12 mouse cellular contexts compared by ENCODE assay signal in genomic region chr2:77343736-77344440, GRCm38 (mm10).
DNase-seq lines count a peak whose midpoint lies in the region; ATAC-seq and TF ChIP-seq lines count a peak whose summit lies in the region.
"Had no signal": no experiment of that assay in that cellular context is flagged by ENCODE, and none has a peak within 500 bp of the region (broad histone marks: within the 10 kb centered on the region; RNA-seq: fewer than 3 reads in every experiment).

No protein-coding gene starts in this region.

- H3K4me1 ChIP-seq in hindbrain, postnatal 0 days (ENCODE audit: insufficient read depth, low read length), result no peaks in the 10 kb centered on the region
- H3K4me1 ChIP-seq in hindbrain, embryonic 16.5 days (ENCODE audit: control insufficient read depth, insufficient read depth, low read depth, low read length), result no peaks in the 10 kb centered on the region
- H3K4me1 ChIP-seq in midbrain, embryonic 13.5 days (replicated peaks), result no peaks in the 10 kb centered on the region; the same call in 1 of the 2 replicates
- H3K4me1 ChIP-seq in midbrain, embryonic 14.5 days (ENCODE audit: control insufficient read depth, insufficient read depth, low read length), result no peaks in the 10 kb centered on the region
- no peaks in the 10 kb centered on the region for H3K4me1 ChIP-seq in hindbrain, embryonic 10.5 days (replicated peaks)
- H3K4me1 ChIP-seq: forebrain, embryonic 13.5 days; heart, embryonic 12.5 days; liver, embryonic 15.5 days had no signal

- DNase-seq in hindbrain, postnatal 0 days (ENCODE audit: low spot score), result no peak
- DNase-seq in midbrain, embryonic 14.5 days, result no peak
- peak; percentile 79 for DNase-seq in ZHBTc4 (ENCODE audit: low read depth, low spot score)
- peak; percentile 52 for DNase-seq in testis, postnatal 10 days (ENCODE audit: low spot score)
- no peak for DNase-seq in hindbrain, embryonic 10.5 days (ENCODE audit: low spot score)
- DNase-seq: cerebellum, adult 18-20 months had no signal

- peak; percentile 54 for TF ChIP-seq CTCF in hindbrain, postnatal 0 days (IDR thresholded peaks at IDR 0.05; ENCODE audit: low read depth)

- 0 out of 2 replicates have a peak, but pooled peaks have one; percentile 11 for ATAC-seq in hindbrain, postnatal 0 days
- no peak for ATAC-seq in hindbrain, embryonic 16.5 days
- peak; percentile 22; the same call in 1 of the 2 replicates for ATAC-seq in midbrain, embryonic 13.5 days
- no peak for ATAC-seq in midbrain, embryonic 14.5 days (ENCODE audit: low FRiP score, low TSS enrichment)
- no peak for ATAC-seq in erythroblast, adult 5-6 weeks (replicated peaks; ENCODE audit: low FRiP score, poor library complexity, severe bottlenecking)
- ATAC-seq: forebrain, embryonic 13.5 days had no signal

- WGBS in hindbrain, postnatal 0 days, result 94% methylated on average over 16 of the region's 16 CpGs
- 90% methylated on average over 15 of the region's 16 CpGs for WGBS in hindbrain, embryonic 16.5 days
- 93% methylated on average over 16 of the region's 16 CpGs for WGBS in midbrain, embryonic 13.5 days
- WGBS in midbrain, embryonic 14.5 days, result 91% methylated on average over 16 of the region's 16 CpGs
- 92% methylated on average over 16 of the region's 16 CpGs for WGBS in hindbrain, embryonic 10.5 days

- no peaks in the 10 kb centered on the region for H3K27me3 ChIP-seq in hindbrain, postnatal 0 days (ENCODE audit: insufficient read depth, low read length)
- H3K27me3 ChIP-seq in hindbrain, embryonic 16.5 days (replicated peaks; ENCODE audit: control insufficient read depth, insufficient read depth, low read length), result no peaks in the 10 kb centered on the region
- H3K27me3 ChIP-seq in midbrain, embryonic 13.5 days, result no peaks in the 10 kb centered on the region
- H3K27me3 ChIP-seq in midbrain, embryonic 14.5 days (ENCODE audit: control insufficient read depth, insufficient read depth, low read length), result no peaks in the 10 kb centered on the region
- H3K27me3 ChIP-seq in hindbrain, embryonic 10.5 days (ENCODE audit: insufficient read depth, poor library complexity, severe bottlenecking), result no peaks in the 10 kb centered on the region
- H3K27me3 ChIP-seq: forebrain, embryonic 13.5 days; heart, embryonic 12.5 days; liver, embryonic 15.5 days had no signal

- H3K4me2 ChIP-seq in hindbrain, postnatal 0 days (ENCODE audit: low read depth, low read length), result no peak overlapping the region
- H3K4me2 ChIP-seq in hindbrain, embryonic 16.5 days (ENCODE audit: low read length), result no peak overlapping the region
- no peak overlapping the region for H3K4me2 ChIP-seq in midbrain, embryonic 13.5 days (replicated peaks)
- no peak overlapping the region for H3K4me2 ChIP-seq in midbrain, embryonic 14.5 days (ENCODE audit: low read length)
- H3K4me2 ChIP-seq: forebrain, embryonic 13.5 days; heart, embryonic 12.5 days; liver, embryonic 15.5 days had no signal

- no peak overlapping the region for H3K27ac ChIP-seq in hindbrain, postnatal 0 days
- H3K27ac ChIP-seq in hindbrain, embryonic 16.5 days (ENCODE audit: low read depth, low read length), result no peak overlapping the region
- H3K27ac ChIP-seq in midbrain, embryonic 13.5 days, result no peak overlapping the region
- H3K27ac ChIP-seq in midbrain, embryonic 14.5 days (replicated peaks; ENCODE audit: low read depth, low read length), result no peak overlapping the region
- H3K27ac ChIP-seq in hindbrain, embryonic 10.5 days, result no peak overlapping the region
- H3K27ac ChIP-seq: forebrain, embryonic 13.5 days; liver, embryonic 15.5 days had no signal

- H3K36me3 ChIP-seq in hindbrain, postnatal 0 days (ENCODE audit: insufficient read depth, low read length), result no peaks in the 10 kb centered on the region
- no peaks in the 10 kb centered on the region for H3K36me3 ChIP-seq in hindbrain, embryonic 16.5 days (ENCODE audit: control insufficient read depth, insufficient read depth, low read length)
- no peaks in the 10 kb centered on the region for H3K36me3 ChIP-seq in midbrain, embryonic 13.5 days
- H3K36me3 ChIP-seq in midbrain, embryonic 14.5 days (ENCODE audit: control insufficient read depth, insufficient read depth, low read length), result no peaks in the 10 kb centered on the region
- H3K36me3 ChIP-seq in hindbrain, embryonic 10.5 days, result no peaks in the 10 kb centered on the region
- H3K36me3 ChIP-seq: heart, embryonic 12.5 days; liver, embryonic 15.5 days had no signal

- no peaks in the 10 kb centered on the region for H3K9me3 ChIP-seq in hindbrain, postnatal 0 days (ENCODE audit: low read length)
- no peaks in the 10 kb centered on the region for H3K9me3 ChIP-seq in hindbrain, embryonic 16.5 days (ENCODE audit: control insufficient read depth, low read length)
- H3K9me3 ChIP-seq in midbrain, embryonic 13.5 days, result no peaks in the 10 kb centered on the region
- H3K9me3 ChIP-seq in midbrain, embryonic 14.5 days (ENCODE audit: control insufficient read depth, low read length), result no peaks in the 10 kb centered on the region
- peaks cover 3% of the 10 kb centered on the region; the same call in 1 of the 2 replicates for H3K9me3 ChIP-seq in hindbrain, embryonic 10.5 days
- H3K9me3 ChIP-seq: forebrain, embryonic 13.5 days; liver, embryonic 15.5 days had no signal

- H3K4me3 ChIP-seq in hindbrain, postnatal 0 days (ENCODE audit: low read length), result no peak overlapping the region
- no peak overlapping the region for H3K4me3 ChIP-seq in hindbrain, embryonic 16.5 days (ENCODE audit: low read length)
- no peak overlapping the region for H3K4me3 ChIP-seq in midbrain, embryonic 13.5 days (replicated peaks)
- H3K4me3 ChIP-seq in midbrain, embryonic 14.5 days (replicated peaks; ENCODE audit: low read depth, low read length), result no peak overlapping the region
- H3K4me3 ChIP-seq in hindbrain, embryonic 10.5 days, result no peak overlapping the region
- H3K4me3 ChIP-seq: forebrain, embryonic 13.5 days; heart, embryonic 12.5 days; liver, embryonic 15.5 days had no signal

- H3K9ac ChIP-seq in hindbrain, postnatal 0 days (replicated peaks; ENCODE audit: low read length), result no peak overlapping the region
- no peak overlapping the region for H3K9ac ChIP-seq in hindbrain, embryonic 16.5 days (ENCODE audit: low read depth, low read length)
- no peak overlapping the region for H3K9ac ChIP-seq in midbrain, embryonic 13.5 days (replicated peaks)
- no peak overlapping the region for H3K9ac ChIP-seq in midbrain, embryonic 14.5 days (replicated peaks; ENCODE audit: low read length)
- H3K9ac ChIP-seq: forebrain, embryonic 13.5 days; heart, embryonic 12.5 days; liver, embryonic 15.5 days had no signal

Comparison
In these comparisons a context has a peak if more than half of its experiments do, and no peak if none do; other contexts are left out.
1. ATAC-seq: peak in hindbrain, postnatal 0 days (single experiment) and midbrain, embryonic 13.5 days (single experiment); none in hindbrain, embryonic 16.5 days (single experiment), midbrain, embryonic 14.5 days (single experiment) and erythroblast, adult 5-6 weeks (single experiment).
2. DNase-seq: peak in ZHBTc4 (single experiment) and testis, postnatal 10 days (single experiment); none in hindbrain, postnatal 0 days (single experiment), midbrain, embryonic 14.5 days (single experiment) and hindbrain, embryonic 10.5 days (single experiment).